In genomic region chr13:17772574-17772973, GRCm38 (mm10) we compare ENCODE assay signal across 17 mouse cellular contexts. TPM values are rescaled to one million over a fixed set of nuclear protein-coding genes. Genes with fewer than 3 reads are reported as not detected.
A peak's percentile ranks its signal among the peaks of the same experiment; 100 is the strongest.
DNase-seq lines count a peak whose midpoint lies in the region; ATAC-seq and TF ChIP-seq lines count a peak whose summit lies in the region.
"Had no signal": no experiment of that assay in that cellular context is flagged by ENCODE, and none has a peak within 500 bp of the region (broad histone marks: within the 10 kb centered on the region; RNA-seq: fewer than 3 reads in every experiment).

No protein-coding gene starts in this region.

- WGBS in hindbrain, embryonic 15.5 days = 69% methylated on average over 6 of the region's 6 CpGs
- 74% methylated on average over 6 of the region's 6 CpGs for WGBS in hindbrain, embryonic 14.5 days
- 53% methylated on average over 6 of the region's 6 CpGs for WGBS in forebrain, embryonic 16.5 days
- WGBS in olfactory bulb, adult 2 months = 32% methylated on average over 6 of the region's 6 CpGs

- no peak for DNase-seq in hindbrain, embryonic 14.5 days (ENCODE audit: low spot score)
- peak; percentile 65 for DNase-seq in layer of hippocampus, adult 9-11 months
- no peak for DNase-seq in adrenal gland, adult 18-20 months (ENCODE audit: low spot score in 2 of 2)
- DNase-seq in heart, postnatal 10 days = no peak
- no peak for DNase-seq in T-cell, adult 2 months (ENCODE audit: low spot score)
- DNase-seq: B cell, adult 2 months; gastrocnemius, adult 2 months; kidney, adult 8-10 months had no signal

- no peaks in the 10 kb centered on the region for H3K27me3 ChIP-seq in hindbrain, embryonic 15.5 days
- no peaks in the 10 kb centered on the region for H3K27me3 ChIP-seq in hindbrain, embryonic 14.5 days (ENCODE audit: control insufficient read depth, insufficient read depth, low read length)
- H3K27me3 ChIP-seq in forebrain, embryonic 16.5 days (replicated peaks; ENCODE audit: control insufficient read depth, insufficient read depth, low read length) = no peaks in the 10 kb centered on the region
- H3K27me3 ChIP-seq: embryonic facial prominence, embryonic 15.5 days; heart, embryonic 15.5 days; liver, embryonic 15.5 days had no signal

- no peak overlapping the region for H3K4me3 ChIP-seq in hindbrain, embryonic 15.5 days
- H3K4me3 ChIP-seq in hindbrain, embryonic 14.5 days (replicated peaks; ENCODE audit: low read length) = no peak overlapping the region
- no peak overlapping the region for H3K4me3 ChIP-seq in forebrain, embryonic 16.5 days (replicated peaks; ENCODE audit: low read length)
- H3K4me3 ChIP-seq in olfactory bulb, adult 2 months (ENCODE audit: insufficient read depth, low read depth, low read length) = no peak overlapping the region
- H3K4me3 ChIP-seq: embryonic facial prominence, embryonic 15.5 days; gastrocnemius, adult 2 months; heart, embryonic 15.5 days; liver, embryonic 15.5 days; myocyte had no signal

- TF ChIP-seq CTCF in olfactory bulb, adult 2 months (IDR thresholded peaks at IDR 0.05; ENCODE audit: insufficient read depth, low read depth, low read length) = no peak

- 0 out of 2 replicates have a peak, but pooled peaks cover 5% of the 10 kb centered on the region for H3K36me3 ChIP-seq in hindbrain, embryonic 15.5 days
- H3K36me3 ChIP-seq in hindbrain, embryonic 14.5 days (replicated peaks; ENCODE audit: control insufficient read depth, insufficient read depth) = peaks cover 9% of the 10 kb centered on the region; the same call in 1 of the 2 replicates
- no peaks in the 10 kb centered on the region for H3K36me3 ChIP-seq in forebrain, embryonic 16.5 days (ENCODE audit: control insufficient read depth, insufficient read depth)

- no peak overlapping the region for H3K9ac ChIP-seq in hindbrain, embryonic 15.5 days
- H3K9ac ChIP-seq in hindbrain, embryonic 14.5 days = no peak overlapping the region
- H3K9ac ChIP-seq in forebrain, embryonic 16.5 days (replicated peaks; ENCODE audit: low read depth, low read length) = no peak overlapping the region
- H3K9ac ChIP-seq: embryonic facial prominence, embryonic 15.5 days; heart, embryonic 15.5 days; liver, embryonic 15.5 days had no signal

- no peaks in the 10 kb centered on the region for H3K9me3 ChIP-seq in hindbrain, embryonic 15.5 days
- no peaks in the 10 kb centered on the region for H3K9me3 ChIP-seq in hindbrain, embryonic 14.5 days (ENCODE audit: control insufficient read depth, low read length)
- no peaks in the 10 kb centered on the region for H3K9me3 ChIP-seq in forebrain, embryonic 16.5 days (ENCODE audit: control insufficient read depth, low read length)
- H3K9me3 ChIP-seq: embryonic facial prominence, embryonic 15.5 days; heart, embryonic 15.5 days; liver, embryonic 15.5 days had no signal

- H3K4me2 ChIP-seq in hindbrain, embryonic 15.5 days = no peak overlapping the region
- no peak overlapping the region for H3K4me2 ChIP-seq in hindbrain, embryonic 14.5 days (replicated peaks)
- no peak overlapping the region for H3K4me2 ChIP-seq in forebrain, embryonic 16.5 days (ENCODE audit: low read length)
- H3K4me2 ChIP-seq: embryonic facial prominence, embryonic 15.5 days; heart, embryonic 15.5 days; liver, embryonic 15.5 days had no signal

- ATAC-seq in hindbrain, embryonic 15.5 days (ENCODE audit: low FRiP score, low read depth) = no peak
- ATAC-seq in hindbrain, embryonic 14.5 days (ENCODE audit: low FRiP score) = no peak
- peak; percentile 50 for ATAC-seq in forebrain, embryonic 16.5 days
- ATAC-seq: activated CD4-positive, CD25-positive, alpha-beta regulatory T cell, adult 4 months had no signal

- intact Hi-C loops in heart, postnatal 10 days (cut with DNase I) = no loop called here

- TF ChIP-seq POLR2A in olfactory bulb, adult 2 months (IDR thresholded peaks at IDR 0.05; ENCODE audit: insufficient read depth, low read depth, low read length) = no peak

- peak overlapping the region; percentile 35; the same call in 1 of the 2 replicates for H3K27ac ChIP-seq in hindbrain, embryonic 15.5 days (replicated peaks)
- H3K27ac ChIP-seq in hindbrain, embryonic 14.5 days = no peak overlapping the region
- H3K27ac ChIP-seq in forebrain, embryonic 16.5 days (ENCODE audit: low read length) = 0 out of 2 replicates have a peak overlapping the region, but pooled peaks have one; percentile 27
- H3K27ac ChIP-seq in olfactory bulb, adult 2 months (ENCODE audit: insufficient read depth, low read depth, low read length) = peak overlapping the region; percentile 27; the same call in 1 of the 2 replicates
- H3K27ac ChIP-seq: embryonic facial prominence, embryonic 15.5 days; gastrocnemius, adult 2 months; heart, embryonic 15.5 days; liver, embryonic 15.5 days; macrophage had no signal

- H3K4me1 ChIP-seq in hindbrain, embryonic 15.5 days (replicated peaks) = no peaks in the 10 kb centered on the region
- no peaks in the 10 kb centered on the region for H3K4me1 ChIP-seq in hindbrain, embryonic 14.5 days (replicated peaks; ENCODE audit: control insufficient read depth, insufficient read depth, low read length)
- peaks cover 8% of the 10 kb centered on the region; the same call in 1 of the 2 replicates for H3K4me1 ChIP-seq in forebrain, embryonic 16.5 days (replicated peaks; ENCODE audit: control insufficient read depth, insufficient read depth, low read length)
- H3K4me1 ChIP-seq in olfactory bulb, adult 2 months (ENCODE audit: control insufficient read depth, insufficient read depth, low read length) = 0 out of 2 replicates have a peak, but pooled peaks cover 3% of the 10 kb centered on the region
- H3K4me1 ChIP-seq: embryonic facial prominence, embryonic 15.5 days; liver, embryonic 15.5 days had no signal

RNA-seq across cellular contexts. Expression of gene Cdk13, which starts 32.3 kb away (rescaled TPM):
- 13.8 and 15.7 TPM in 2 replicates for polyA plus RNA-seq in hindbrain, embryonic 15.5 days (2015; fragmentation: Nextera tagmentation; extraction: Ambion mirVana)
- polyA plus RNA-seq in hindbrain, embryonic 14.5 days (2014; fragmentation: Nextera tagmentation; extraction: Ambion mirVana) = 18.0 and 20.3 TPM in 2 replicates
- 14.6 and 14.8 TPM in 2 replicates for polyA plus RNA-seq in forebrain, embryonic 16.5 days (2015; fragmentation: Nextera tagmentation; extraction: Ambion mirVana)
- polyA plus RNA-seq in olfactory bulb, adult 2 months (2012; ENCODE audit: insufficient read depth, insufficient read length, low replicate concordance, missing spikeins) = 65.0 TPM in 1 of 2 replicates, not detected in the other
- 10 to 100 TPM; 54.0 to 67.0 TPM for total RNA-seq in adrenal gland, adult 18-20 months (2021)
- 10 to 100 TPM; 35.3 to 35.4 TPM for total RNA-seq in heart, postnatal 10 days (2021)
